Mouse (Mus musculus) embryonic facial prominence, embryonic 10.5 days (tissue): ENCODE data around the gene Ccdc142. TPM values are rescaled to one million over a fixed set of nuclear protein-coding genes. Genes with fewer than 3 reads are reported as not detected.
A peak's percentile ranks its signal among the peaks of the same experiment; 100 is the strongest.

Source experiments
- DNase-seq: peaks from one replicate; pipeline ENCODE4 v3.0.0-alpha.2; 2017; ENCODE audit warnings: low spot score
- H3K27ac ChIP-seq: fragments of 300-500 bp; sonication (generic); replicated peaks from 2 replicates; pipeline ENCODE4 v1.5.1; 2016; ENCODE audit warnings: mild to moderate bottlenecking
- H3K27me3 ChIP-seq: fragments of 300-500 bp; sonication (generic); replicated peaks from 2 replicates; pipeline ENCODE4 v1.6.1; 2016; ENCODE audit warnings: low read depth, mild to moderate bottlenecking; ENCODE audit not compliant: poor library complexity, severe bottlenecking
- H3K36me3 ChIP-seq: fragments of 300-500 bp; sonication (generic); replicated peaks from 2 replicates; pipeline ENCODE4 v1.6.1; 2016; ENCODE audit warnings: mild to moderate bottlenecking, moderate library complexity
- H3K4me1 ChIP-seq: fragments of 300-500 bp; sonication (generic); 2 replicates; pipeline ENCODE4 v1.6.1; 2016
- H3K4me3 ChIP-seq: fragments of 300-500 bp; sonication (generic); 2 replicates; pipeline ENCODE4 v1.5.1; 2016; ENCODE audit warnings: mild to moderate bottlenecking, moderate library complexity
- H3K9me3 ChIP-seq: fragments of 300-500 bp; sonication (generic); 2 replicates; pipeline ENCODE4 v1.6.1; 2016; ENCODE audit warnings: mild to moderate bottlenecking
- WGBS: fragments of 180-500 bp; shearing (Covaris S2); methylation state at CpG from one replicate; pipeline ENCODE4 v1.1.7; 2016; 5-methylcytosine and 5-hydroxymethylcytosine counted together
- microRNA counts: library from miRNA; unstranded; fragments of <30 nt; microRNA quantifications from one replicate; lab custom pipeline; 2017
- microRNA-seq: library from miRNA; unstranded; fragments of <30 nt; microRNA quantifications from one replicate; pipeline ENCODE4, GENCODE M21; 2017
- polyA plus RNA-seq: library from polyadenylated mRNA; unstranded; fragments of >200 nt; fragmentation: Nextera tagmentation; extraction: Ambion mirVana; gene quantifications from 2 replicates; pipeline ENCODE4 v1.2.1, GENCODE M21; 2016

Ccdc142 gene
- polyA plus RNA-seq, 1 experiment from 2014 or later = 2.8 TPM

DNA sequence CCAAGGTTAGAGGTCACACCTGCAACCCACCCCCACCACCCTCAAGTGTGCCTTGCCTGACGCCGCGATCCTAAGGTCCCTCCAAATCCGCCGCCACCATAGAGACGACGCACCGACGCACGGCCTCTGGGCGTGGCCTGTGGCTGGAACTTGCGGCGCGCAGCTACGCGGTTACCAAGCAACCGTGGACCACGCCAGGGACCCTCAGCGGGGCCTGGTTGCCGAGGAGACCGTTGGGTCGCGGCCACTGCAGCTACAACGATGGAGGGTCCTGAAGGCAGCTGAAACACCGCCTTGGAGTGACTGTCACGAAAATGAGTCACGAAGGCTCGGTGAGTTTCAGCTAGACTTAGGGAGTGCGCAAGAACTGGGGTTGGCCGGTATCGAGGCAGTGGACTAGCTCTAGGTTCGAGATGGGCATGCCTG, 54.9 kb downstream of the Ccdc142 start, which contains the start of the genes Wdr54 and 1700003E16Rik:
Gene Wdr54, minus strand, starts transcription at position 139 of the 426 bp plus-strand sequence.
Gene 1700003E16Rik, plus strand, starts transcription at position 146 of the 426 bp plus-strand sequence.
- peaks cover 35% of the 10 kb centered on the region for H3K4me1 ChIP-seq
- WGBS = 2% methylated on average over 32 of the region's 32 CpGs
- peak within 1 kb of the TSS; percentile 80 for H3K27ac ChIP-seq

More for the DNA sequence above, 54.9 kb downstream of the Ccdc142 start, which contains the start of the genes Wdr54 and 1700003E16Rik:
- Histone ChIP-seq H3K9me3 (no peaks in the 10 kb centered on the region), H3K36me3 (peaks cover 24% of the 10 kb centered on the region), H3K4me3 (peak within 1 kb of the TSS; percentile 73), H3K27me3 (peaks cover 32% of the 10 kb centered on the region)
- peak; percentile 92 for DNase-seq

MicroRNA genes within 50 kb of the gene (microRNA counts, 519-probe panel; counts per million panel counts)
- 188 counts per million, percentile 57 among the panel's probes with 10 or more counts for microRNA mmu-miR-3470a+mmu-miR-3470b (lab: Ali Mortazavi, UCI)

Small RNA genes within 50 kb of the gene (microRNA-seq; reads per million reads assigned to microRNA genes)
- not detected for gene Mir3470a

Other genes starting within 250 kb of the Ccdc142 start
- 1.4 and 2.1 TPM in 2 replicates for gene Sema4f, start 161.8 kb upstream of the Ccdc142 start, polyA plus RNA-seq
- 0.31 and 0.56 TPM in 2 replicates for gene M1ap, start 154.7 kb upstream of the Ccdc142 start, polyA plus RNA-seq
- 11.1 and 12.2 TPM in 2 replicates for gene Dok1, start 68.1 kb upstream of the Ccdc142 start, polyA plus RNA-seq
- gene Loxl3, start 67.4 kb upstream of the Ccdc142 start, polyA plus RNA-seq = 11.4 and 11.6 TPM in 2 replicates
- gene Aup1, start 47.1 kb upstream of the Ccdc142 start, polyA plus RNA-seq = 148 and 172 TPM in 2 replicates
- gene Htra2, start 46.3 kb upstream of the Ccdc142 start, polyA plus RNA-seq = 83.5 and 90.0 TPM in 2 replicates
- 1.8 and 2.8 TPM in 2 replicates for gene Dqx1, start 43.8 kb upstream of the Ccdc142 start, polyA plus RNA-seq
- 8.4 and 10.4 TPM in 2 replicates for gene Tlx2, start 31.3 kb upstream of the Ccdc142 start, polyA plus RNA-seq
- gene Pcgf1, start 23.7 kb upstream of the Ccdc142 start, polyA plus RNA-seq = 45.7 and 49.5 TPM in 2 replicates
- gene Lbx2, start 15.2 kb upstream of the Ccdc142 start, polyA plus RNA-seq = 0.45 and 0.59 TPM in 2 replicates
- 1.8 and 2.1 TPM in 2 replicates for gene Gm42688, start within 50 bp of the Ccdc142 start, polyA plus RNA-seq
- 144 and 145 TPM in 2 replicates for gene Mrpl53, start 7.4 kb downstream of the Ccdc142 start, polyA plus RNA-seq
- gene Mogs, start 13.9 kb downstream of the Ccdc142 start, polyA plus RNA-seq = 41.0 and 44.1 TPM in 2 replicates
- gene Wbp1, start 20.0 kb downstream of the Ccdc142 start, polyA plus RNA-seq = 147 and 172 TPM in 2 replicates
- 18.6 and 20.2 TPM in 2 replicates for gene Ino80b, start 23.8 kb downstream of the Ccdc142 start, polyA plus RNA-seq
- gene Rtkn, start 33.9 kb downstream of the Ccdc142 start, polyA plus RNA-seq = 38.2 and 39.0 TPM in 2 replicates
- 10.2 and 11.2 TPM in 2 replicates for gene Wdr54, start 54.8 kb downstream of the Ccdc142 start, polyA plus RNA-seq
- gene 1700003E16Rik, start 54.8 kb downstream of the Ccdc142 start, polyA plus RNA-seq = 1.3 and 2.1 TPM in 2 replicates
- gene Dctn1, start 64.3 kb downstream of the Ccdc142 start, polyA plus RNA-seq = 112 and 116 TPM in 2 replicates
- gene Slc4a5, start 118.2 kb downstream of the Ccdc142 start, polyA plus RNA-seq = 0.70 and 0.97 TPM in 2 replicates
- gene Mthfd2, start 224.3 kb downstream of the Ccdc142 start, polyA plus RNA-seq = 62.6 and 71.5 TPM in 2 replicates
- gene Mob1a, start 224.4 kb downstream of the Ccdc142 start, polyA plus RNA-seq = 60.2 and 62.4 TPM in 2 replicates
- 149 and 153 TPM in 2 replicates for gene Bola3, start 247.5 kb downstream of the Ccdc142 start, polyA plus RNA-seq